Mouse (Mus musculus) forebrain, postnatal 0 days (tissue): ENCODE results near the gene Top3a. TPM values are rescaled to one million over a fixed set of nuclear protein-coding genes. Genes with fewer than 3 reads are reported as not detected.

ENCODE experiments used
- ATAC-seq: fragments of 200-750 bp; cut with Nextera tagmentation; 2 replicates; pipeline ENCODE4 v1.8.0; 2017; ENCODE audit warnings: mild to moderate bottlenecking, moderate library complexity
- DNase-seq: peaks from one replicate; pipeline ENCODE4 v3.0.0-alpha.2; 2015
- H3K27ac ChIP-seq: fragments of 300-500 bp; sonication (generic); 2 replicates; pipeline ENCODE4 v1.5.1; 2014; ENCODE audit warnings: low read depth, mild to moderate bottlenecking, antibody characterized with exemption, low read length, moderate library complexity, mixed read lengths
- H3K27me3 ChIP-seq: fragments of 300-500 bp; sonication (generic); 2 replicates; pipeline ENCODE4 v1.6.1; 2014; ENCODE audit warnings: mild to moderate bottlenecking, low read length, mixed read lengths; ENCODE audit not compliant: insufficient read depth
- H3K36me3 ChIP-seq: fragments of 300-500 bp; sonication (generic); 2 replicates; pipeline ENCODE4 v1.6.1; 2014; ENCODE audit warnings: mild to moderate bottlenecking, moderate library complexity; ENCODE audit not compliant: insufficient read depth
- H3K4me1 ChIP-seq: fragments of 300-500 bp; sonication (generic); 2 replicates; pipeline ENCODE4 v1.6.1; 2014; ENCODE audit warnings: antibody characterized with exemption; ENCODE audit not compliant: insufficient read depth
- H3K4me2 ChIP-seq: fragments of 300-500 bp; sonication (generic); 2 replicates; pipeline ENCODE4 v1.6.1; 2014; ENCODE audit warnings: low read depth, mild to moderate bottlenecking, moderate library complexity
- H3K4me3 ChIP-seq: fragments of 300-500 bp; sonication (generic); 2 replicates; pipeline ENCODE4 v1.5.1; 2014; ENCODE audit warnings: low read depth, low read length, mixed read lengths
- H3K9ac ChIP-seq: fragments of 300-500 bp; sonication (generic); 2 replicates; pipeline ENCODE4 v1.6.1; 2014; ENCODE audit warnings: mild to moderate bottlenecking
- H3K9me3 ChIP-seq: fragments of 300-500 bp; sonication (generic); 2 replicates; pipeline ENCODE4 v1.6.1; 2016; ENCODE audit warnings: low read length
- CTCF ChIP-seq: sonication (generic); IDR thresholded peaks from 2 replicates; pipeline ENCODE4 v1.5.1; 2016; ENCODE audit warnings: antibody characterized with exemption, control low read depth, low read depth
- WGBS: fragments of 180-500 bp; shearing (Covaris S2); extraction: QIAGEN DNeasy Blood & Tissue Kit; methylation state at CpG from one replicate; pipeline ENCODE4 v1.1.7; 2014; 5-methylcytosine and 5-hydroxymethylcytosine counted together
- polyA plus RNA-seq: library from polyadenylated mRNA; unstranded; fragments of >200 nt; fragmentation: Nextera tagmentation; extraction: Ambion mirVana; gene quantifications from 2 replicates; pipeline ENCODE4 v1.2.1, GENCODE M21; 2015
- total RNA-seq: library from RNA; depleted of rRNA; stranded (reverse); fragments of >200 nt; gene quantifications from 2 replicates; pipeline ENCODE4 v1.2.3, GENCODE M21; 2014

Gene Top3a
- total and polyA plus RNA-seq, 2 experiments from 2014 or later = 3.9 to 11.5 TPM

GRCm38 (mm10) chr11:60774841-60775240, 2.3 kb downstream of the Top3a start:
- TF ChIP-seq CTCF = no peak
- no peaks in the 10 kb centered on the region for H3K9me3 ChIP-seq
- no peak overlapping the region for H3K4me3 ChIP-seq
- DNase-seq (no peak), ATAC-seq (no peak)
- H3K9ac ChIP-seq = no peak overlapping the region
- 0 out of 2 replicates have a peak, but pooled peaks cover 3% of the 10 kb centered on the region for H3K36me3 ChIP-seq
- H3K27ac ChIP-seq = no peak overlapping the region
- H3K4me1 ChIP-seq = peaks cover 26% of the 10 kb centered on the region
- H3K4me2 ChIP-seq = no peak overlapping the region
- 91% methylated on average over 1 of the region's 1 CpGs for WGBS
- no peaks in the 10 kb centered on the region for H3K27me3 ChIP-seq

GRCm38 (mm10) chr11:60774158-60774689, 2.9 kb downstream of the Top3a start:
- DNase-seq (no peak), ATAC-seq (no peak)
- H3K9ac ChIP-seq = no peak overlapping the region
- H3K4me1 ChIP-seq = peaks cover 21% of the 10 kb centered on the region
- no peaks in the 10 kb centered on the region for H3K27me3 ChIP-seq
- H3K9me3 ChIP-seq = no peaks in the 10 kb centered on the region
- whole genome bisulfite sequencing = 89% methylated on average over 3 of the region's 3 CpGs
- H3K36me3 ChIP-seq = 0 out of 2 replicates have a peak, but pooled peaks cover 2% of the 10 kb centered on the region
- H3K4me3 ChIP-seq = no peak overlapping the region
- H3K27ac ChIP-seq = no peak overlapping the region
- TF ChIP-seq CTCF = no peak
- no peak overlapping the region for H3K4me2 ChIP-seq

GRCm38 (mm10) chr11:60772161-60772560, 5.0 kb downstream of the Top3a start:
- WGBS = 84% methylated on average over 4 of the region's 4 CpGs
- DNase-seq = no peak
- H3K27ac ChIP-seq = no peak overlapping the region
- no peak for ATAC-seq
- no peaks in the 10 kb centered on the region for H3K27me3 ChIP-seq
- H3K4me1 ChIP-seq = peaks cover 11% of the 10 kb centered on the region; the same call in 1 of the 2 replicates
- H3K4me3 ChIP-seq = no peak overlapping the region
- H3K9ac ChIP-seq = no peak overlapping the region
- H3K36me3 ChIP-seq = no peaks in the 10 kb centered on the region
- H3K9me3 ChIP-seq = no peaks in the 10 kb centered on the region
- no peak overlapping the region for H3K4me2 ChIP-seq
- TF ChIP-seq CTCF = no peak

- no peak overlapping the region for H3K27ac ChIP-seq
- H3K4me2 ChIP-seq = no peak overlapping the region
- no peak for TF ChIP-seq CTCF
- DNase-seq = no peak
- no peaks in the 10 kb centered on the region for H3K36me3 ChIP-seq
- peaks cover 5% of the 10 kb centered on the region; the same call in 1 of the 2 replicates for H3K4me1 ChIP-seq
- no peak overlapping the region for H3K9ac ChIP-seq
- no peak overlapping the region for H3K4me3 ChIP-seq
- 76% methylated on average over 3 of the region's 3 CpGs for WGBS
- no peaks in the 10 kb centered on the region for H3K9me3 ChIP-seq
- no peaks in the 10 kb centered on the region for H3K27me3 ChIP-seq
- ATAC-seq = no peak
Observed at GRCm38 (mm10) chr11:60770776-60771175, 6.4 kb downstream of the Top3a start.

- no peak for ATAC-seq
- Histone ChIP-seq H3K27ac (no peak overlapping the region), H3K4me2 (no peak overlapping the region), H3K27me3 (no peaks in the 10 kb centered on the region), H3K4me1 (no peaks in the 10 kb centered on the region), H3K36me3 (no peaks in the 10 kb centered on the region), H3K9me3 (no peaks in the 10 kb centered on the region), H3K4me3 (no peak overlapping the region), H3K9ac (no peak overlapping the region)
- no peak for TF ChIP-seq CTCF
- no peak for DNase-seq
- WGBS = 87% methylated on average over 2 of the region's 2 CpGs
Observed at GRCm38 (mm10) chr11:60769322-60769721, 7.8 kb downstream of the Top3a start.

- H3K9me3 ChIP-seq = no peaks in the 10 kb centered on the region
- peak; percentile 26; the same call in 1 of the 2 replicates for TF ChIP-seq CTCF
- no peaks in the 10 kb centered on the region for H3K4me1 ChIP-seq
- H3K27me3 ChIP-seq = no peaks in the 10 kb centered on the region
- no peak overlapping the region for H3K4me2 ChIP-seq
- H3K27ac ChIP-seq = no peak overlapping the region
- DNase-seq (no peak), ATAC-seq (no peak)
- H3K36me3 ChIP-seq = peaks cover 1% of the 10 kb centered on the region; the same call in 1 of the 2 replicates
- no peak overlapping the region for H3K4me3 ChIP-seq
- H3K9ac ChIP-seq = no peak overlapping the region
- WGBS = 78% methylated on average over 4 of the region's 4 CpGs
Observed at GRCm38 (mm10) chr11:60766969-60767368, 10.2 kb downstream of the Top3a start.

GRCm38 (mm10) chr11:60761681-60762080, 15.5 kb downstream of the Top3a start:
- H3K9me3 ChIP-seq = no peaks in the 10 kb centered on the region
- DNase-seq (no peak), ATAC-seq (no peak)
- no peak overlapping the region for H3K9ac ChIP-seq
- no peaks in the 10 kb centered on the region for H3K4me1 ChIP-seq
- no peak overlapping the region for H3K27ac ChIP-seq
- H3K4me2 ChIP-seq = no peak overlapping the region
- TF ChIP-seq CTCF = no peak
- peaks cover 30% of the 10 kb centered on the region for H3K36me3 ChIP-seq
- H3K4me3 ChIP-seq = no peak overlapping the region
- WGBS = 95% methylated on average over 3 of the region's 3 CpGs
- H3K27me3 ChIP-seq = no peaks in the 10 kb centered on the region
